ENCODE assay signal across 8 mouse cellular contexts in the genomic region with DNA sequence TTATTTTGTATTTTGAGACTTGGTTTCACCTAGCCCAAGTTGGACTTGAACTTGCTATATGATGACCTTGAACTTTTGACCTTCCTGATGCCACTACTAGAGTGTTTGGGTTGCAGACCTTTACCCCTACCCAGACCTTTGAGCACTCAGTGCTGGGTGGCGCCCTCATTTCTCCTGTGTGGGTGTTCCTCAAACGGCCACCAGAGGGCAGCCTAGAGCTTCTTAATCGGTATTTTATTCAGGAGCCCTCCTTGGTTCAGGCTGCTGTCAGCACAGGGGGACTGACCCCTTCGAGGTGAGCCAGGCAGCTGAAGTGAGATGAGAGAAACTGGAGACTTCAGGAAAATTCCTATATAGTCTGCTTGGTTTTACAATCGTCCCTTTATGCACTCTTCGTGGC. TPM values are rescaled to one million over a fixed set of nuclear protein-coding genes. Genes with fewer than 3 reads are reported as not detected.
A peak's percentile ranks its signal among the peaks of the same experiment; 100 is the strongest.
DNase-seq lines count a peak whose midpoint lies in the region; ATAC-seq and TF ChIP-seq lines count a peak whose summit lies in the region.
"Had no signal": no experiment of that assay in that cellular context is flagged by ENCODE, and none has a peak within 500 bp of the region (broad histone marks: within the 10 kb centered on the region; RNA-seq: fewer than 3 reads in every experiment).

No protein-coding gene starts in this region.

- H3K27me3 ChIP-seq in hindbrain, postnatal 0 days (ENCODE audit: insufficient read depth, low read length): no peaks in the 10 kb centered on the region
- no peaks in the 10 kb centered on the region for H3K27me3 ChIP-seq in limb, embryonic 14.5 days (ENCODE audit: control insufficient read depth, insufficient read depth, low read length)
- no peaks in the 10 kb centered on the region for H3K27me3 ChIP-seq in neural tube, embryonic 15.5 days (replicated peaks)

- H3K4me2 ChIP-seq in hindbrain, postnatal 0 days (ENCODE audit: low read depth, low read length): no peak overlapping the region
- H3K4me2 ChIP-seq in limb, embryonic 14.5 days (replicated peaks; ENCODE audit: low read depth, low read length, severe bottlenecking): no peak overlapping the region
- no peak overlapping the region for H3K4me2 ChIP-seq in neural tube, embryonic 15.5 days
- H3K4me2 ChIP-seq: heart, embryonic 13.5 days had no signal

- H3K4me1 ChIP-seq in hindbrain, postnatal 0 days (ENCODE audit: insufficient read depth, low read length): peaks cover 13% of the 10 kb centered on the region; the same call in 1 of the 2 replicates
- no peaks in the 10 kb centered on the region; the same call in 1 of the 2 replicates for H3K4me1 ChIP-seq in limb, embryonic 14.5 days (ENCODE audit: control insufficient read depth, insufficient read depth, low read length)
- H3K4me1 ChIP-seq in neural tube, embryonic 15.5 days: peaks cover 13% of the 10 kb centered on the region

- peak; percentile 65 for DNase-seq in right cerebral cortex, postnatal 14 days
- no peak for DNase-seq in right cerebral cortex, postnatal 25 days
- DNase-seq in adrenal gland, adult 2 months: peak; percentile 37
- DNase-seq in embryo, embryonic 10 days (ENCODE audit: low spot score): peak; percentile 49
- peak; percentile 76 for DNase-seq in hindbrain, postnatal 0 days (ENCODE audit: low spot score)
- DNase-seq in limb, embryonic 14.5 days (ENCODE audit: low spot score): peak; percentile 50

- no peak overlapping the region for H3K27ac ChIP-seq in hindbrain, postnatal 0 days
- H3K27ac ChIP-seq in limb, embryonic 14.5 days (replicated peaks; ENCODE audit: low read depth, low read length): no peak overlapping the region
- H3K27ac ChIP-seq in neural tube, embryonic 15.5 days (replicated peaks): no peak overlapping the region
- H3K27ac ChIP-seq: heart, embryonic 13.5 days had no signal

- 28% methylated on average over 6 of the region's 6 CpGs for WGBS in hindbrain, postnatal 0 days
- 33% methylated on average over 6 of the region's 6 CpGs for WGBS in limb, embryonic 14.5 days
- WGBS in neural tube, embryonic 15.5 days: 28% methylated on average over 6 of the region's 6 CpGs

- no peak overlapping the region for H3K4me3 ChIP-seq in hindbrain, postnatal 0 days (ENCODE audit: low read length)
- H3K4me3 ChIP-seq in limb, embryonic 14.5 days (replicated peaks; ENCODE audit: low read length): no peak overlapping the region
- no peak overlapping the region for H3K4me3 ChIP-seq in neural tube, embryonic 15.5 days (replicated peaks)
- H3K4me3 ChIP-seq: heart, embryonic 13.5 days had no signal

- peak; percentile 39 for ATAC-seq in hindbrain, postnatal 0 days
- ATAC-seq in limb, embryonic 14.5 days (ENCODE audit: low FRiP score, low read depth): no peak
- ATAC-seq in neural tube, embryonic 15.5 days (ENCODE audit: low FRiP score): peak; percentile 54; the same call in 1 of the 2 replicates

- H3K36me3 ChIP-seq in hindbrain, postnatal 0 days (ENCODE audit: insufficient read depth, low read length): no peaks in the 10 kb centered on the region
- H3K36me3 ChIP-seq in limb, embryonic 14.5 days (ENCODE audit: control insufficient read depth, insufficient read depth, low read length): no peaks in the 10 kb centered on the region
- H3K36me3 ChIP-seq in neural tube, embryonic 15.5 days: no peaks in the 10 kb centered on the region
- H3K36me3 ChIP-seq: heart, embryonic 13.5 days had no signal

- TF ChIP-seq POLR2A in limb, embryonic 14.5 days (IDR thresholded peaks at IDR 0.05; ENCODE audit: borderline replicate concordance, extremely low read depth, insufficient read depth, insufficient read length): no peak

- TF ChIP-seq CTCF in hindbrain, postnatal 0 days (IDR thresholded peaks at IDR 0.05; ENCODE audit: low read depth): peak; percentile 86

- no peak overlapping the region for H3K9ac ChIP-seq in hindbrain, postnatal 0 days (replicated peaks; ENCODE audit: low read length)
- no peak overlapping the region for H3K9ac ChIP-seq in limb, embryonic 14.5 days (ENCODE audit: low read depth, low read length, severe bottlenecking)
- no peak overlapping the region for H3K9ac ChIP-seq in neural tube, embryonic 15.5 days (replicated peaks)
- H3K9ac ChIP-seq: heart, embryonic 13.5 days had no signal

- H3K9me3 ChIP-seq in hindbrain, postnatal 0 days (ENCODE audit: low read length): no peaks in the 10 kb centered on the region
- no peaks in the 10 kb centered on the region for H3K9me3 ChIP-seq in limb, embryonic 14.5 days (ENCODE audit: control insufficient read depth, low read length)
- H3K9me3 ChIP-seq in neural tube, embryonic 15.5 days (replicated peaks): no peaks in the 10 kb centered on the region
- H3K9me3 ChIP-seq: heart, embryonic 13.5 days had no signal

RNA-seq across cellular contexts. Expression of a gene that starts 7.2 kb away (rescaled TPM):
- total RNA-seq in adrenal gland, adult 2 months (2021): under 1 TPM; 0.20 to 0.62 TPM
- polyA plus RNA-seq in adrenal gland, adult 2 months (2012; rRNA removed): 7.3 and 7.4 TPM in 2 replicates
- 0.36 TPM in 1 of 2 replicates, not detected in the other for total RNA-seq in hindbrain, postnatal 0 days (2014; rRNA removed)
- 0.25 and 0.29 TPM in 2 replicates for polyA plus RNA-seq in hindbrain, postnatal 0 days (2015; fragmentation: Nextera tagmentation; extraction: Ambion mirVana)
- polyA plus RNA-seq in limb, embryonic 14.5 days (2012; rRNA removed): 0.09 and 0.31 TPM in 2 replicates
- 0.07 and 0.17 TPM in 2 replicates for polyA plus RNA-seq in limb, embryonic 14.5 days (2014; fragmentation: Nextera tagmentation; extraction: Ambion mirVana)
- 0.08 TPM in 1 of 2 replicates, not detected in the other for polyA plus RNA-seq in neural tube, embryonic 15.5 days (2015; fragmentation: Nextera tagmentation; extraction: Ambion mirVana)

RNA-seq across cellular contexts. Expression of a gene that starts 11.7 kb away (rescaled TPM):
- total RNA-seq in adrenal gland, adult 2 months (2021): not detected
- not detected in 2 replicates for polyA plus RNA-seq in adrenal gland, adult 2 months (2012; rRNA removed)
- 0.58 TPM in 1 of 2 replicates, not detected in the other for total RNA-seq in hindbrain, postnatal 0 days (2014; rRNA removed)
- 0.50 and 0.59 TPM in 2 replicates for polyA plus RNA-seq in hindbrain, postnatal 0 days (2015; fragmentation: Nextera tagmentation; extraction: Ambion mirVana)
- polyA plus RNA-seq in limb, embryonic 14.5 days (2012; rRNA removed): 1.0 and 2.2 TPM in 2 replicates
- 0.39 and 1.5 TPM in 2 replicates for polyA plus RNA-seq in limb, embryonic 14.5 days (2014; fragmentation: Nextera tagmentation; extraction: Ambion mirVana)
- 0.81 and 0.96 TPM in 2 replicates for polyA plus RNA-seq in neural tube, embryonic 15.5 days (2015; fragmentation: Nextera tagmentation; extraction: Ambion mirVana)

RNA-seq across cellular contexts. Expression of a gene that starts 22.6 kb away (rescaled TPM):
- total RNA-seq in adrenal gland, adult 2 months (2021): not detected
- polyA plus RNA-seq in adrenal gland, adult 2 months (2012; rRNA removed): not detected in 2 replicates
- not detected in 2 replicates for total RNA-seq in hindbrain, postnatal 0 days (2014; rRNA removed)
- polyA plus RNA-seq in hindbrain, postnatal 0 days (2015; fragmentation: Nextera tagmentation; extraction: Ambion mirVana): 0.11 and 0.28 TPM in 2 replicates
- 0.21 and 0.24 TPM in 2 replicates for polyA plus RNA-seq in limb, embryonic 14.5 days (2012; rRNA removed)
- polyA plus RNA-seq in limb, embryonic 14.5 days (2014; fragmentation: Nextera tagmentation; extraction: Ambion mirVana): not detected in 2 replicates
- polyA plus RNA-seq in neural tube, embryonic 15.5 days (2015; fragmentation: Nextera tagmentation; extraction: Ambion mirVana): not detected in 2 replicates
- polyA plus RNA-seq: heart, embryonic 13.5 days had no signal

RNA-seq across cellular contexts. Expression of a gene that starts 27.8 kb away (rescaled TPM):
- total RNA-seq in adrenal gland, adult 2 months (2021): 1 to 10 TPM; 6.2 to 8.0 TPM
- 2.9 and 3.9 TPM in 2 replicates for polyA plus RNA-seq in adrenal gland, adult 2 months (2012; rRNA removed)
- total RNA-seq in hindbrain, postnatal 0 days (2014; rRNA removed): 4.9 and 5.5 TPM in 2 replicates
- 4.5 and 4.8 TPM in 2 replicates for polyA plus RNA-seq in hindbrain, postnatal 0 days (2015; fragmentation: Nextera tagmentation; extraction: Ambion mirVana)
- 41.2 and 43.2 TPM in 2 replicates for polyA plus RNA-seq in limb, embryonic 14.5 days (2012; rRNA removed)
- polyA plus RNA-seq in limb, embryonic 14.5 days (2014; fragmentation: Nextera tagmentation; extraction: Ambion mirVana): 11.6 and 13.9 TPM in 2 replicates
- polyA plus RNA-seq in neural tube, embryonic 15.5 days (2015; fragmentation: Nextera tagmentation; extraction: Ambion mirVana): 5.1 and 7.9 TPM in 2 replicates

RNA-seq across cellular contexts. Expression of a gene that starts 28.1 kb away (rescaled TPM):
- 1 to 10 TPM; 4.6 to 5.0 TPM for total RNA-seq in adrenal gland, adult 2 months (2021)
- 7.6 and 9.5 TPM in 2 replicates for polyA plus RNA-seq in adrenal gland, adult 2 months (2012; rRNA removed)
- 23.2 and 30.9 TPM in 2 replicates for total RNA-seq in hindbrain, postnatal 0 days (2014; rRNA removed)
- 16.6 and 18.2 TPM in 2 replicates for polyA plus RNA-seq in hindbrain, postnatal 0 days (2015; fragmentation: Nextera tagmentation; extraction: Ambion mirVana)
- polyA plus RNA-seq in limb, embryonic 14.5 days (2012; rRNA removed): 73.8 and 82.6 TPM in 2 replicates
- 75.5 and 84.3 TPM in 2 replicates for polyA plus RNA-seq in limb, embryonic 14.5 days (2014; fragmentation: Nextera tagmentation; extraction: Ambion mirVana)
- polyA plus RNA-seq in neural tube, embryonic 15.5 days (2015; fragmentation: Nextera tagmentation; extraction: Ambion mirVana): 14.4 and 27.5 TPM in 2 replicates
